Mouse (Mus musculus) brain, embryonic 14.5 days (tissue): ENCODE data around the gene Fbxo46.

ENCODE experiments used
- CTCF ChIP-seq: fragments of 200-500 bp; IDR thresholded peaks from 2 replicates; pipeline ENCODE4 v1.5.1; 2012; ENCODE audit warnings: inconsistent platforms, mild to moderate bottlenecking, moderate library complexity, borderline replicate concordance; ENCODE audit not compliant: insufficient read depth, insufficient read length; ENCODE audit errors: extremely low read depth
- POLR2A ChIP-seq: fragments of 200-500 bp; IDR thresholded peaks from 2 replicates; pipeline ENCODE4 v1.6.1; 2012; ENCODE audit warnings: mild to moderate bottlenecking, inconsistent platforms, borderline replicate concordance; ENCODE audit not compliant: poor library complexity, insufficient read depth, insufficient read length, severe bottlenecking; ENCODE audit errors: extremely low read depth

DNA sequence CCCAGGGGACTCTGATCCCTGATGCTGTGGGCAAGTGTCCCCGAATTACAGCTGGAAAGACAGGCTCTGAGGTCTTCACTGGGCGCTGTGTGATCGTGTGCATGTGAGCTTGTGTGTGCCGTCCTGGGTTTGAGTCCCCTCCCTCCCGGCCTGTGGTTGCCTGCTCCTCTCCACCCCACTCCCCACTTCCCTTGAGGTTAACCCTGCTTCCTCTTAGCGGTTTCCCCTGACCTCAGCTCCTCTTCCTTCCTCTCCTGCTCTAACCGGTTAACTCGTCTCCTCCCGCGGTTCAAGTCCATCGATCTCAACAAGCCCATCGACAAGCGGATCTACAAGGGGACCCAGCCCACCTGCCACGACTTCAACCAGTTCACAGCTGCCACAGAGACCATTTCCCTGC is 41.9 kb upstream of the Fbxo46 start:
- TF ChIP-seq POLR2A (no peak), CTCF (no peak)
